Mouse (Mus musculus): ENCODE data around the gene Cgref1.

- no peak for TF ChIP-seq CTCF (IDR thresholded peaks at IDR 0.05; ENCODE audit: control insufficient read depth, insufficient read depth, insufficient read length)
- TF ChIP-seq MYOD1 (IDR thresholded peaks at IDR 0.05; ENCODE audit: control insufficient read depth, insufficient read length, low read depth): no peak
- no peak for TF ChIP-seq MAX (IDR thresholded peaks at IDR 0.05)
- no peak for TF ChIP-seq MYOG (IDR thresholded peaks at IDR 0.05; ENCODE audit: control insufficient read depth, extremely low read depth, insufficient read length)
Observed at GRCm38 (mm10) chr5:30918691-30919090, 26.7 kb downstream of the Cgref1 start.

Measured in C2C12 (cell line).